Mouse (Mus musculus): ENCODE measurements at regions not wholly inside any gene's neighbourhood (a gene's known extent, or its start where the extent isn't known, plus 50 kb on each side); places are given as distances from the start of the nearest gene placed in this dataset.

GRCm38 (mm10) chr4:87329136-87329535, 98.9 kb upstream of the Slc24a2 start:
- TF ChIP-seq CTCF (IDR thresholded peaks at IDR 0.05; ENCODE audit: low read depth, low read length): no peak
- no peak for TF ChIP-seq POLR2A (IDR thresholded peaks at IDR 0.05; ENCODE audit: insufficient read depth, low read length)
- TF ChIP-seq EP300 (IDR thresholded peaks at IDR 0.05; ENCODE audit: insufficient read depth, low read depth, low read length): no peak

All from ES-Bruce4 (cell line).